Mouse (Mus musculus): ENCODE results near the gene Setd7.

The Setd7 gene

GRCm38 (mm10) chr3:51559594-51560450 is 857 bp downstream of the Setd7 start:
- DNase-seq, result peak; percentile 76

- no peak for DNase-seq
Observed at GRCm38 (mm10) chr3:51555583-51555982, 5.1 kb downstream of the Setd7 start.

GRCm38 (mm10) chr3:51554836-51555235 is 5.8 kb downstream of the Setd7 start:
- DNase-seq, result no peak

- no peak for DNase-seq
Observed at GRCm38 (mm10) chr3:51554067-51554466, 6.6 kb downstream of the Setd7 start.

- DNase-seq, result peak in 1 of 2 experiments; percentile 22
Observed at GRCm38 (mm10) chr3:51553497-51553875, 7.2 kb downstream of the Setd7 start.

- DNase-seq, result peak in 1 of 2 experiments; percentile 44
Observed at GRCm38 (mm10) chr3:51552841-51553496, 7.7 kb downstream of the Setd7 start.

- DNase-seq, result no peak
Observed at GRCm38 (mm10) chr3:51552197-51552596, 8.5 kb downstream of the Setd7 start.

- no peak for DNase-seq
Observed at GRCm38 (mm10) chr3:51548987-51549579, 11.6 kb downstream of the Setd7 start.

GRCm38 (mm10) chr3:51547577-51547976 is 13.1 kb downstream of the Setd7 start:
- no peak for DNase-seq

GRCm38 (mm10) chr3:51544442-51545128 is 16.1 kb downstream of the Setd7 start:
- no peak for DNase-seq

- DNase-seq, result no peak
Observed at GRCm38 (mm10) chr3:51540659-51541058, 20.0 kb downstream of the Setd7 start.

GRCm38 (mm10) chr3:51539567-51540408 is 20.9 kb downstream of the Setd7 start:
- DNase-seq, result peak; percentile 58 to 83

- DNase-seq, result no peak
Observed at GRCm38 (mm10) chr3:51534013-51534412, 26.7 kb downstream of the Setd7 start.

- no peak for DNase-seq
Observed at GRCm38 (mm10) chr3:51533573-51533972, 27.1 kb downstream of the Setd7 start.

GRCm38 (mm10) chr3:51532282-51532620 is 28.4 kb downstream of the Setd7 start:
- DNase-seq, result no peak

- DNase-seq, result no peak
Observed at GRCm38 (mm10) chr3:51531473-51532281, 29.0 kb downstream of the Setd7 start.

- no peak for DNase-seq
Observed at GRCm38 (mm10) chr3:51526891-51527290, 33.8 kb downstream of the Setd7 start.

GRCm38 (mm10) chr3:51525186-51525785 is 35.4 kb downstream of the Setd7 start:
- DNase-seq, result no peak

GRCm38 (mm10) chr3:51521262-51521661 is 39.4 kb downstream of the Setd7 start:
- no peak for DNase-seq

- DNase-seq, result no peak
Observed at GRCm38 (mm10) chr3:51518763-51519121, 41.9 kb downstream of the Setd7 start.

All from spleen, adult 18-20 months (tissue).